Mouse (Mus musculus) lung, adult 2 months (tissue): ENCODE results near the gene Oscp1.

Experiments
- CTCF ChIP-seq: fragments of 200-500 bp; IDR thresholded peaks from 2 replicates; pipeline ENCODE4 v1.5.1; 2011; ENCODE audit warnings: mild to moderate bottlenecking, low read length, control low read depth; ENCODE audit not compliant: insufficient read depth
- POLR2A ChIP-seq: fragments of 200-500 bp; IDR thresholded peaks from 2 replicates; pipeline ENCODE4 v1.6.1; 2011; ENCODE audit warnings: low read depth, mild to moderate bottlenecking, control low read depth, low read length, borderline replicate concordance; ENCODE audit errors: extremely low read depth

GRCm38 (mm10) chr4:126120506-126120905 is 62.1 kb downstream of the Oscp1 start:
- TF ChIP-seq CTCF (no peak), POLR2A (no peak)
